Mouse (Mus musculus): ENCODE results near the gene 1700029I15Rik.

DNA sequence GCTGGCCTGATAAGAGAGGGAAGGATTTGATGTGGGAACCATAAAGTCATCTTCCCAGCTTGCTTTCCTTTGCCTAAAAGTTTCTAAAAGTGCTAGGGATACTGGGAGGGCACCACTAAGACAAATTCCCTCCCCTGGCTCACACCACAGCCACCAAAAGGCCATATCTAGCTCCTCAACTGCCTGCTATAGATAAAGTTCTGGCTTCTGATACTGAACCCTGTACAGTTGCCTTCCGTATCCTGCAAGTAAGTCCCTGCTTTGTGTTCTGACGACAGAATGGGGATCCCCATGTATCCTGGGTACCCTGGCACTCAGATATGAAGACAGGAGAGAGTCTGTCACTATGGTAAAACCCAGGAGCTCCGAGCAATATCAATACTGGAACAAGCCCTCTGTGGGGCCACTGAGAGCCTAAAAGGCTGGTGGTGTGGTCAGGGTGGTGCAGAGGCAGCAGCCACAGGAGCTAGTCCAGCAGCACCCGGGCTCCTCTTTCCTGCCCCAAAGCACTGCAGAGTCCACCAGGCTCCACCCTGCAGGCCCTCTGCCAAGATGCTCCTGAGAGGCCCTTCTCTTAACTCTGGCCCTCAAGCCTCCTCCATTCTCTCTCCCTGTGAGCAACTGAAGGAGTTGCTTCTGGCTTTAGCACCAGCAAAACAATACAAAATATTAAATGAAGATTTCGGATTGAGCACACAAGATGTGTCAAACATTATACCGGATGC, 8.0 kb downstream of the 1700029I15Rik start:
- TF ChIP-seq GATA1 (IDR thresholded peaks at IDR 0.05; ENCODE audit: low read length) (no peak), TAL1 (IDR thresholded peaks at IDR 0.05; ENCODE audit: low read length) (no peak)

Measured in erythroblast, embryonic 14.5 days (primary cell).